ENCODE assay signal across 37 mouse cellular contexts in genomic region chr4:141415924-141416323, GRCm38 (mm10). TPM values are rescaled to one million over a fixed set of nuclear protein-coding genes. Genes with fewer than 3 reads are reported as not detected.
DNase-seq lines count a peak whose midpoint lies in the region; ATAC-seq and TF ChIP-seq lines count a peak whose summit lies in the region.
"Had no signal": no experiment of that assay in that cellular context is flagged by ENCODE, and none has a peak within 500 bp of the region (broad histone marks: within the 10 kb centered on the region; RNA-seq: fewer than 3 reads in every experiment).

Gene Clcnkb, minus strand, starts transcription at chr4:141416014.

- peaks cover 25% of the 10 kb centered on the region for H3K4me1 ChIP-seq in heart, embryonic 10.5 days
- H3K4me1 ChIP-seq in heart, embryonic 11.5 days (ENCODE audit: control insufficient read depth, insufficient read depth, low read length): peaks cover 17% of the 10 kb centered on the region
- H3K4me1 ChIP-seq in liver, postnatal 0 days (ENCODE audit: insufficient read depth): no peaks in the 10 kb centered on the region; the same call in 1 of the 2 replicates
- H3K4me1 ChIP-seq: hindbrain, embryonic 12.5 days; midbrain, embryonic 15.5 days had no signal

- no peaks in the 10 kb centered on the region for H3K9me3 ChIP-seq in heart, embryonic 10.5 days
- no peaks in the 10 kb centered on the region for H3K9me3 ChIP-seq in heart, embryonic 11.5 days (replicated peaks; ENCODE audit: control insufficient read depth, low read length)
- no peaks in the 10 kb centered on the region for H3K9me3 ChIP-seq in liver, postnatal 0 days (ENCODE audit: low read length)
- H3K9me3 ChIP-seq: heart, embryonic 15.5 days; hindbrain, embryonic 12.5 days; intestine, embryonic 15.5 days; liver, embryonic 15.5 days; lung, embryonic 15.5 days; midbrain, embryonic 10.5 days; midbrain, embryonic 15.5 days; neural tube, embryonic 15.5 days had no signal

- no peaks in the 10 kb centered on the region for H3K36me3 ChIP-seq in heart, embryonic 10.5 days
- H3K36me3 ChIP-seq in heart, embryonic 11.5 days (ENCODE audit: control insufficient read depth, insufficient read depth, low read length): no peaks in the 10 kb centered on the region
- H3K36me3 ChIP-seq in liver, postnatal 0 days (replicated peaks; ENCODE audit: insufficient read depth, low read length): no peaks in the 10 kb centered on the region
- H3K36me3 ChIP-seq: heart, embryonic 15.5 days; hindbrain, embryonic 12.5 days; intestine, embryonic 15.5 days; liver, embryonic 15.5 days; lung, embryonic 15.5 days; midbrain, embryonic 10.5 days; midbrain, embryonic 15.5 days; neural tube, embryonic 15.5 days had no signal

- no peak within 1 kb of the TSS for H3K4me3 ChIP-seq in heart, embryonic 10.5 days
- H3K4me3 ChIP-seq in heart, embryonic 11.5 days (ENCODE audit: low read depth, low read length): no peak within 1 kb of the TSS
- no peak within 1 kb of the TSS for H3K4me3 ChIP-seq in liver, postnatal 0 days (ENCODE audit: low read depth, low read length)
- H3K4me3 ChIP-seq: erythroblast, embryonic 14.5 days; heart, embryonic 15.5 days; hindbrain, embryonic 12.5 days; intestine, embryonic 15.5 days; liver, embryonic 15.5 days; lung, embryonic 15.5 days; midbrain, embryonic 10.5 days; midbrain, embryonic 15.5 days; neural tube, embryonic 15.5 days had no signal

- ATAC-seq in heart, embryonic 11.5 days (replicated peaks; ENCODE audit: insufficient number of reproducible peaks, low FRiP score, low TSS enrichment): no peak
- ATAC-seq in liver, postnatal 0 days: no peak
- ATAC-seq: hindbrain, postnatal 0 days; intestine, embryonic 15.5 days; midbrain, embryonic 15.5 days had no signal

- H3K9ac ChIP-seq in heart, embryonic 11.5 days (ENCODE audit: low read depth, low read length): no peak within 1 kb of the TSS
- H3K9ac ChIP-seq in liver, postnatal 0 days (replicated peaks): no peak within 1 kb of the TSS
- H3K9ac ChIP-seq: heart, embryonic 15.5 days; hindbrain, embryonic 12.5 days; intestine, embryonic 15.5 days; liver, embryonic 15.5 days; lung, embryonic 15.5 days; midbrain, embryonic 15.5 days; neural tube, embryonic 15.5 days had no signal

- no peak for TF ChIP-seq EP300 in liver, postnatal 0 days (IDR thresholded peaks at IDR 0.05; ENCODE audit: low read depth)

- 61% methylated on average over 7 of the region's 7 CpGs for WGBS in heart, embryonic 10.5 days
- 57% methylated on average over 7 of the region's 7 CpGs for WGBS in heart, embryonic 11.5 days (ENCODE audit: insufficient replicate concordance)
- 63% methylated on average over 7 of the region's 7 CpGs for WGBS in liver, postnatal 0 days (ENCODE audit: insufficient replicate concordance)

- 0 out of 2 replicates have a peak, but pooled peaks cover 3% of the 10 kb centered on the region for H3K27me3 ChIP-seq in heart, embryonic 10.5 days (ENCODE audit: insufficient read depth, poor library complexity, severe bottlenecking)
- no peaks in the 10 kb centered on the region for H3K27me3 ChIP-seq in heart, embryonic 11.5 days (ENCODE audit: control insufficient read depth, insufficient read depth, low read length)
- H3K27me3 ChIP-seq in liver, postnatal 0 days (ENCODE audit: insufficient read depth, low read length): no peaks in the 10 kb centered on the region
- H3K27me3 ChIP-seq: heart, embryonic 15.5 days; intestine, embryonic 15.5 days; midbrain, embryonic 15.5 days; neural tube, embryonic 15.5 days had no signal

- no peak within 1 kb of the TSS for H3K4me2 ChIP-seq in heart, embryonic 11.5 days
- H3K4me2 ChIP-seq in liver, postnatal 0 days (ENCODE audit: low read depth, low read length): no peak within 1 kb of the TSS
- H3K4me2 ChIP-seq: heart, embryonic 15.5 days; hindbrain, embryonic 12.5 days; intestine, embryonic 15.5 days; liver, embryonic 15.5 days; lung, embryonic 15.5 days; midbrain, embryonic 15.5 days; neural tube, embryonic 15.5 days had no signal

- DNase-seq in heart, embryonic 10.5 days (ENCODE audit: low spot score): no peak
- DNase-seq in kidney, adult 8-10 months: peak; percentile 46 to 82
- peak; percentile 53 for DNase-seq in kidney, postnatal 10 days
- no peak for DNase-seq in urinary bladder, postnatal 10 days (ENCODE audit: low spot score)
- DNase-seq in gastrocnemius, postnatal 25 days: no peak
- DNase-seq in liver, postnatal 0 days: no peak
- DNase-seq: adrenal gland, postnatal 25 days; cerebellum, adult 11-12 months; cerebellum, adult 9-11 months; gastrocnemius, postnatal 14 days; heart, postnatal 36 days; retina, postnatal 1 day; right cerebral cortex, postnatal 14 days had no signal

- peak within 1 kb of the TSS; percentile 39; the same call in 1 of the 2 replicates for H3K27ac ChIP-seq in heart, embryonic 10.5 days
- H3K27ac ChIP-seq in heart, embryonic 11.5 days (ENCODE audit: low read depth, low read length): no peak within 1 kb of the TSS
- H3K27ac ChIP-seq in liver, postnatal 0 days (ENCODE audit: low read depth): no peak within 1 kb of the TSS
- H3K27ac ChIP-seq: heart, embryonic 15.5 days; hindbrain, embryonic 12.5 days; hindbrain, postnatal 0 days; intestine, embryonic 15.5 days; liver, embryonic 15.5 days; lung, embryonic 15.5 days; midbrain, embryonic 10.5 days; midbrain, embryonic 15.5 days; neural tube, embryonic 15.5 days had no signal

- no peak for TF ChIP-seq CTCF in liver, postnatal 0 days (IDR thresholded peaks at IDR 0.05; ENCODE audit: low read depth)

RNA-seq across cellular contexts. Expression of gene Clcnkb, which starts in this region (rescaled TPM):
- 0.93 and 1.3 TPM in 2 replicates for polyA plus RNA-seq in heart, embryonic 10.5 days (2016; fragmentation: Nextera tagmentation; extraction: Ambion mirVana)
- polyA plus RNA-seq in heart, embryonic 11.5 days (2014; fragmentation: Nextera tagmentation; extraction: Ambion mirVana): 0.90 and 1.0 TPM in 2 replicates
- not detected for total RNA-seq in gastrocnemius, postnatal 25 days (2021)
- polyA plus RNA-seq in liver, postnatal 0 days (2015; fragmentation: Nextera tagmentation; extraction: Ambion mirVana): not detected in 2 replicates
- total RNA-seq: adrenal gland, adult 18-20 months; adrenal gland, postnatal 25 days; common myeloid progenitor, adult 5-6 weeks; layer of hippocampus, postnatal 10 days; left cerebral cortex, adult 18-20 months; left cerebral cortex, postnatal 14 days; liver, adult 2 months; megakaryocyte progenitor cell, adult 5-6 weeks had no signal
- polyA plus RNA-seq: embryonic facial prominence, embryonic 14.5 days; erythroblast, embryonic 14.5 days; forebrain, embryonic 11.5 days; hindbrain, embryonic 12.5 days; intestine, embryonic 15.5 days; limb, embryonic 11.5 days; liver, adult 2 months; liver, embryonic 15.5 days; lung, embryonic 15.5 days; midbrain, embryonic 10.5 days; midbrain, embryonic 15.5 days; small intestine, adult 2 months; stomach, embryonic 14.5 days; thymus, postnatal 0 days had no signal

Comparison
In these comparisons a context has a peak if more than half of its experiments do, and no peak if none do; other contexts are left out.
1. DNase-seq: peak in kidney, adult 8-10 months (2 of 2) and kidney, postnatal 10 days (single experiment); none in heart, embryonic 10.5 days (single experiment), urinary bladder, postnatal 10 days (single experiment), gastrocnemius, postnatal 25 days (single experiment) and liver, postnatal 0 days (single experiment).